Mouse (Mus musculus): ENCODE results near the gene Slc6a9. TPM values are rescaled to one million over a fixed set of nuclear protein-coding genes. Genes with fewer than 3 reads are reported as not detected.

Slc6a9 gene
- polyA plus RNA-seq, 1 experiment from 2014 or later: 9.2 TPM

Other genes with a start within 250 kb of the Slc6a9 start
- gene Dmap1, start 152.2 kb upstream of the Slc6a9 start, polyA plus RNA-seq (2015; fragmentation: Nextera tagmentation; extraction: Ambion mirVana): 56.1 and 57.3 TPM in 2 replicates
- gene Gm12845, start 110.1 kb upstream of the Slc6a9 start, polyA plus RNA-seq (2015; fragmentation: Nextera tagmentation; extraction: Ambion mirVana): not detected in 2 replicates
- not detected in 2 replicates for gene Klf17, start 68.9 kb upstream of the Slc6a9 start, polyA plus RNA-seq (2015; fragmentation: Nextera tagmentation; extraction: Ambion mirVana)
- gene Ccdc24, start 38.1 kb downstream of the Slc6a9 start, polyA plus RNA-seq (2015; fragmentation: Nextera tagmentation; extraction: Ambion mirVana): 2.0 and 3.0 TPM in 2 replicates
- 10.6 and 12.0 TPM in 2 replicates for gene B4galt2, start 49.0 kb downstream of the Slc6a9 start, polyA plus RNA-seq (2015; fragmentation: Nextera tagmentation; extraction: Ambion mirVana)
- 180 and 204 TPM in 2 replicates for gene Atp6v0b, start 52.8 kb downstream of the Slc6a9 start, polyA plus RNA-seq (2015; fragmentation: Nextera tagmentation; extraction: Ambion mirVana)
- gene Dph2, start 57.5 kb downstream of the Slc6a9 start, polyA plus RNA-seq (2015; fragmentation: Nextera tagmentation; extraction: Ambion mirVana): 16.2 and 17.9 TPM in 2 replicates
- 41.5 and 44.4 TPM in 2 replicates for gene Ipo13, start 80.5 kb downstream of the Slc6a9 start, polyA plus RNA-seq (2015; fragmentation: Nextera tagmentation; extraction: Ambion mirVana)
- gene Artn, start 95.3 kb downstream of the Slc6a9 start, polyA plus RNA-seq (2015; fragmentation: Nextera tagmentation; extraction: Ambion mirVana): 3.2 and 3.7 TPM in 2 replicates

Data from lung, embryonic 16.5 days (tissue).